Mouse (Mus musculus): Measurements from ENCODE around the gene Tbx20.

Gene Tbx20

GRCm38 (mm10) chr9:24774160-24774969, at the start of gene Tbx20:
TSS of gene Tbx20 (minus strand) at chr9:24774303.
- DNase-seq (ENCODE audit: low spot score in 2 of 2) = peak in 1 of 2 experiments; percentile 21

DNA sequence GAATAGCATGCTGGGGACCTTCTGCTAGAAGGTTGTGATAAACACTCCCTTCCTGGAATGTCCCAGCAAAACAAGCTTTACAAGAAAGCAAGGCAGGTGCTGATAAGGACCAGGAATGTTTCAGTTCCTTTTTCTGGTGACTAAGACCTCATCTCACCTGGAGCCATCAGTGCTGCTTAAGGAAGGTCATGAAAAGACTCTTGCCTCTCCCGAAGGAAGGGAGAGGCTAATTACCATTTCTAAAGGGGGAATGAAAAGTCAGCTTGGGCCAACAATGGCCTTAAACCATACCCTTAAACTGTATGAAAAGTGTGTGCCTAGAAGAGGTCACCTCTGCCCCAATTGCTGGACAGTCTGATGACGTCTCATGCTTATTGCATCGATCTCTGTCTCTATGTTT, 44.4 kb upstream of the Tbx20 start:
- DNase-seq (ENCODE audit: low spot score in 2 of 2) = no peak

GRCm38 (mm10) chr9:24812461-24812860, 38.4 kb upstream of the Tbx20 start:
- DNase-seq (ENCODE audit: low spot score in 2 of 2) = peak; percentile 19 to 23

DNA sequence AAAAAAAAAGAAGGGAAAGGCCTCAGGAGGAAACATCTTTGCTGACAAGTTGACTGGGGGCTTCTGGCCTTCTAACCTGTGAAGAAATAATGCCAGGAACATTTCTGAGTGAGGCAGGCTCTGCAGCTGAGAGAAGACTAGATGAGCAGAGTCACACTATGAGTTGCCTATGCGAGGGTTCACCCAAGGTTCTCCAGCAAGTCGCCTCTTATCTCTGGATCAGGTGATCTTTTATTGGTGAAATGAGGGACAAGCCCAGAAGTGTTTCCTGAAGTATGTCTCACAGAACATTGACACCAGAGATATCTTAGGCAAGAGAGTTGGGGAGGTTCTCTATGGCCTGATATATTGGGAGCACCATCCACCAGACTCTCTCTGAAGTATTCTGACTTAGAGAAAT, 18.0 kb upstream of the Tbx20 start:
- DNase-seq (ENCODE audit: low spot score in 2 of 2) = no peak

DNA sequence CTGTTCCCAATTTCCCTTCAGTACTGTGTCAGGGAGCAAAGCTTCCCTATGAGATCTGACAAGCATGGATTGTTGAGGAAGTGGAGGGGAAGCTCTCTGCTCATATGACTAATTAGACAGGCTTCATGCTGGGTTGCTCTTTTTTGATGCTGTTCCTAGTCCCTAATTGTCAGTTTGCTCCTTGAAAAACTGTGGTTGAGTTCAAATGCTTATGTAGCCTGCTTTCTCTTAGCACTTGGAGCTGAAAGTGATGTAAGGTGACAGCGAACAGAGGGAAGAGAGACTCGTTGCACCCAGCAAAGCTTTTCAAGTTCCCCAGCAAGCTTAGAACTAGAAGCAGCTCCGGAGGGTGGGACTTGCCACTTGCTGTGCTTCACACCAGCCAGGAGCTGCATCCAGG, 15.3 kb upstream of the Tbx20 start:
- DNase-seq (ENCODE audit: low spot score in 2 of 2) = no peak

DNA sequence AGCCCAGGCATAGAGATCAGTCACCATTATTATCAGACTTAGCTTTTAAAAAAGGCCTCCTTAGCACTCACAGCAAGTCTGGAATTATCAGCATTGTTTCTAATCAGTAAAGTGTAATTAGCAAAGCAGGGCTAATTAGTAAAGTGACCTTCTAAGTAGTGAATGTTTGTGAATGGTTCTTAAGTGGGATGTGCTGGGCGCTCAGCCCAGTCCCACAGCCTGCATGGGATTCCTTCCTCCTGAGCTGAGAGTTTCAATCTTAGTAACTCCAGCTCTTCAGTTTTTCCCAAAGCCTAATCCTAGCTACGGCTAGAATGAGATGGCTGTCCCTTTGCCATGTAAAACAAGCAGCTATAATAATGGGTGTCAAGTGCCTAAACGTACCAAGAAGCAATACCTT, 8.2 kb upstream of the Tbx20 start:
- DNase-seq (ENCODE audit: low spot score in 2 of 2) = no peak

DNA sequence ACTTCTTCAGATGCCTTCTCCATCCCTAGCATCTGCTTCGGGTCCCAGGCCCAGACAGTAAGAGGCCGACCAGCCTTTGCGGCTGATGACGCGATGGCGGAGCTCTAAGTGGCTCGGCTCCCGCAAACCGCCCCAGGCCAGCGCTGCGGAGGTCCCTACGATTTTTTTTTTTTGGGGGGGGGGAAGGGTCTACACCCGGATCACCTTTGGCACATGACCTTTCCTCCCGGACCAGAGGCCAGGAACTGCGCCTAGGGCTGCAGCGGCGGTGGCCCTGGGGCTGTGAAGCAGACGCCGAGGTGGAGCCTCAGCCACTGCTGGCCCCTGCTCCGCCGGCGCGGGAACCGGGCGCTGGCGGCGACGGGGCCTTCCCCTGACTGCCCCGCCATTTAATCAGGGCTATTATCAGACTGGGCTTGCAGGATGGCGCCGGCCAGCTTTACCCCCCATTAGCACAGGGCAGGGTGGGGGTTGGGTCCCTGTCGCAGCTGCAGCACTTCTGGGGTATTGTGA, 6.9 kb upstream of the Tbx20 start:
- no peak for DNase-seq (ENCODE audit: low spot score in 2 of 2)

- no peak for DNase-seq (ENCODE audit: low spot score in 2 of 2)
Observed at GRCm38 (mm10) chr9:24780391-24780928, 6.4 kb upstream of the Tbx20 start.

GRCm38 (mm10) chr9:24779975-24780374, 5.9 kb upstream of the Tbx20 start:
- DNase-seq (ENCODE audit: low spot score in 2 of 2) = no peak

GRCm38 (mm10) chr9:24778571-24778970, 4.5 kb upstream of the Tbx20 start:
- DNase-seq (ENCODE audit: low spot score in 2 of 2) = no peak

DNA sequence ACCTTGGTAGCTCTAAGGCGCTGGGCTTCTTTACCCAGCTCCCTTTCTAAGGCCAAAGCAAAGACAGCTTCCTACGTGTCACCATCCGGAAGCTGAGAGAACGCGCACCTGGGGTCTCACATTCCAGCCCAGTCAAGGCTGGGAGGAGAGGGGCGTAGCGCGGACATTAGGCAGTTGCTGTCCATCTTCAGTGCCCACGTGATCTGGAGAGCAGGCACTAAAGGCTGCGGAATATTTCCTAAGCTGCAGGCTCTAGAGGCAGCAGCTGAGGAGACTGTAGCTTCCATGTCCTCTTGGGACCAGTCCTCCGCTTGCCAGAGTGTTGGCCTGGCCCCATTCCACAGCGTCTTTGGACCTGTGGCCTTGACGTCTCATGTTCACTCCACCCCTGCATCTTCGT, 3.9 kb upstream of the Tbx20 start:
- DNase-seq (ENCODE audit: low spot score in 2 of 2) = no peak

- DNase-seq (ENCODE audit: low spot score in 2 of 2) = no peak
Observed at GRCm38 (mm10) chr9:24777176-24777895, 3.2 kb upstream of the Tbx20 start.

DNA sequence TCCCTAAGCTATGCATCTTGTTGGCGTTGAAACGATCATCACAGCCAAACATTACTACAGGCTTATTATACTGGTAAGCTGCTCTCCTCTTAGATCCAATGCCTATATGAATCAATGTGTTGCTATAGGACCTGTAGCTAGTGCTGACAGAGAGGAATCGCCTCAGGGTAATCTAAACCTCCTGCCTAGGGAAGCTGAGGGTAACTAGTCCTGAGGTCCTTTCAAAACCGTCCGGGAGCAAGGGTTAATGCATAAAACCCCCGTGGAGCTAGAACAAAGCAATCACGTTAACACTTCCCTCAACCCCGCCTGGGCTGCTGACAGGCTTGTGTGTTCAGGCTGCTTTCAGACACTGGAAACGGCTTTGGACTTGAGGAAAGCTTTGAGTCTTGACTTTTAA, 2.4 kb upstream of the Tbx20 start:
- no peak for DNase-seq (ENCODE audit: low spot score in 2 of 2)

DNA sequence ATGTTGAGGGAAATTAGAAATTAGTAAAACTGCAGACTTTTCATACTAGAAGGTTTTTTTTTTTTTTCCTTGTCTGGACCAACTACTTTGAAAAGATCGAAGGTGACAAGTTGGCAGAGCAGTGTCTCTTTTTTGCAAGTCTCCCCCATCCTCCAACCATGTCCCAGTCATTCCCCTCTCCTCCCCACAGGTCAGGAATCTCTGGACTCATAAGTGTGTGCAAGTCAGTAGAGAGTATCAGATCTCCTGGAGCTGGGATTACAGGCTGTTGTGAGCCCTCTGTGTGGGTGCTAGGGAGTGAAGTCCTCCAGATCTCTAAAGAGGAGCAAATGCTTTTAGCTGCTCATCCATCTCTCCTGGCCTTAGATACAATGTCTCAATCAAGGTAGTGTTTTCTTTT, 1.5 kb upstream of the Tbx20 start:
- DNase-seq (ENCODE audit: low spot score in 2 of 2) = no peak

- DNase-seq (ENCODE audit: low spot score in 2 of 2) = no peak
Observed at GRCm38 (mm10) chr9:24775001-24775400, 898 bp upstream of the Tbx20 start.

DNA sequence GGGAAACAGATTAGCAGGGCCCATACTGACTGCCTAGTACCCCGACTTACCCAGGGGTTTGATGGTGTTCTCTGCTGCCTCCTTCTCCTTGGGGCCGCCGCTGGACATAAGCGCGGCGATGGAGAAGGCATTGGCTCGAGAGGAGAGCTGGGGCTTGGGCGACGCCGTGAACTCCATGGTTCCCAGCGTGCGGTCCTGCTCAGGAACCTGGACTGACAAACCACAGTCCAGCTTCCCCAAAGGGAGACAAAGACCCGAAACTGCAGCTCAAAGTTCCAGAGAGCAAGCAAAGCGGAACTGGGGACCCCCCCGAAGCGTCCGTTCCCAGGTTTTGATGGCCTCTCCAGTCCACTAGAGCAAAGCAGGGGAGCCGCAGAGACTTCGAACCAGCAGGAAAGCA, 434 bp downstream of the Tbx20 start:
- no peak for DNase-seq (ENCODE audit: low spot score in 2 of 2)

GRCm38 (mm10) chr9:24773171-24773570, 932 bp downstream of the Tbx20 start:
- DNase-seq (ENCODE audit: low spot score in 2 of 2) = no peak

- no peak for DNase-seq (ENCODE audit: low spot score in 2 of 2)
Observed at GRCm38 (mm10) chr9:24772431-24773120, 1.5 kb downstream of the Tbx20 start.

DNA sequence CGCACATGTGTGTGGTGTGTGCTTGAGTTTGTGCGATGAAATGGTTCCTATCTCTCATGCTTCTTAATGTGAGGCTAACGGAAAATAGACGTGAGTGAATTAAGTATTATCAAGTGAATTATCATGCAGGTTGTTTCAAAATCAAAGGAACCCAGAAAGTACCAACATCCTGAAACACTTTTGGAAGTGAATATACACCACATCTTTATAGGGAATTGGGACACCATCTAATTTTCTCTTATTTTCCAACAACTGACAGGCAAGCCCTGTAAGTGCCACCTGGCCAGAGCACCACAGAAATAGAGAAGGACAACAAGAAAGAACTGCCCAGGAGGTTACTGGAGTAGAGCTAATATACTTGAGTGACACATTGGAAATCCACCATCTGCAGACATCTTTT, 2.4 kb downstream of the Tbx20 start:
- DNase-seq (ENCODE audit: low spot score in 2 of 2) = no peak

GRCm38 (mm10) chr9:24770941-24771405, 3.1 kb downstream of the Tbx20 start:
- DNase-seq (ENCODE audit: low spot score in 2 of 2) = no peak

- no peak for DNase-seq (ENCODE audit: low spot score in 2 of 2)
Observed at GRCm38 (mm10) chr9:24770149-24770940, 3.8 kb downstream of the Tbx20 start.

All from right cerebral cortex, postnatal 10 days (tissue).